Mouse (Mus musculus): Measurements from ENCODE around the gene D630003M21Rik.

DNA sequence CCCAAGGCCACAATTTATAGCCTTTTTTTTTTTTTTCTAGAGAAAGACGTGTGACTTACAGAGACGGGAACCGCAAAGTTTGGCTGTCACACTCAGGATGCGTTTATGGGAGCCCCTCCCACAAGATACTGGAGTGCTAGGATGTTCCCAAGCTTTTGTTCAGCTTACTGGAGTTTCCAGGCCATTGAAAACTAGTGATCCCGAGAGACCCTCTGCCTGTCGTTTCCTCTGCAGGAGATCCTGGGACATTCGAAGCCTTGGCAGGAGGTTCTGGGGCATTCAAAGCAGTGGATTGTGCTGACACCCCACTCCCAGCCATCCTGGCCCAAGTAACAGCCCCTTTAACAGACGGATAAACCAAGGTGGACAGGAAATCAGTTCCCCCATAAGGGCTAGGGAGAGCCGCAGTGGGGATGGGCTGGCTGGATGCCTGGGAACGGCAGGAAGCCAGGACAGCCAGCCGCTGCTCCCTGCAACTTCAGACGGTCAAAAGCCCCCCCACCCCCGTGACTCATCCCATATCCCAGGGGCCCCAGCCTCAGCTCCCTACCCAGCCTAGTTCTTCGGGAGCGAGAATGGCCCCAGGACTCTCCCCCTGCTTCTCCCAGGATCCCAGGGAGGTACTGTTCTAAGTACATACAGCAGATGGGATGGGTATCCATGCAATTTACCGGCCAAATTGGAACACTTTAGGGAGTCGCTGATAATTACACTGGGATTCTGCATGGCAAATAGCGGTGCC lies 49.5 kb downstream of the D630003M21Rik start:
- no peak for TF ChIP-seq HCFC1 (IDR thresholded peaks at IDR 0.05; ENCODE audit: borderline replicate concordance, insufficient read depth, low read length)
- no peak for TF ChIP-seq CHD2 (IDR thresholded peaks at IDR 0.05; ENCODE audit: low read depth, low read length)
